Mouse (Mus musculus): ENCODE measurements around the gene Enkur. TPM values are rescaled to one million over a fixed set of nuclear protein-coding genes. Genes with fewer than 3 reads are reported as not detected.

The Enkur gene
- total RNA-seq, 2 experiments from 2014 or later, result 1.5 to 3.9 TPM

- intact Hi-C loops (cut with DNase I), result no loop called here
- no peak for DNase-seq (ENCODE audit: low spot score in 2 of 2)
Measured at GRCm38 (mm10) chr2:21199051-21199450, 6.1 kb downstream of the Enkur start.

GRCm38 (mm10) chr2:21195233-21195632 is 9.9 kb downstream of the Enkur start:
- DNase-seq (ENCODE audit: low spot score in 2 of 2), result no peak
- intact Hi-C loops (cut with DNase I), result no loop called here

GRCm38 (mm10) chr2:21191232-21191631 is 13.9 kb downstream of the Enkur start:
- intact Hi-C loops (cut with DNase I), result no loop called here
- no peak for DNase-seq (ENCODE audit: low spot score in 2 of 2)

- intact Hi-C loops (cut with DNase I), result loop anchor here (2.0 to 5.0 kb wide), 3 partner anchors 134 to 1771 kb away; partner anchors contain the start of gene Arhgap21
- peak in 1 of 2 experiments; percentile 24 for DNase-seq (ENCODE audit: low spot score in 2 of 2)
Measured at GRCm38 (mm10) chr2:21188610-21189009, 16.6 kb downstream of the Enkur start.

- peak; percentile 61 to 74 for DNase-seq (ENCODE audit: low spot score in 2 of 2)
- intact Hi-C loops (cut with DNase I), result loop anchor here (1.0 to 5.0 kb wide), 2 partner anchors 289 to 1770 kb away; no protein-coding TSS in a partner anchor
Measured at GRCm38 (mm10) chr2:21187576-21187975, 17.6 kb downstream of the Enkur start.

GRCm38 (mm10) chr2:21182811-21183210 is 22.4 kb downstream of the Enkur start:
- intact Hi-C loops (cut with DNase I), result no loop called here
- no peak for DNase-seq (ENCODE audit: low spot score in 2 of 2)

GRCm38 (mm10) chr2:21179136-21179535 is 26.0 kb downstream of the Enkur start:
- intact Hi-C loops (cut with DNase I), result no loop called here
- DNase-seq (ENCODE audit: low spot score in 2 of 2), result no peak

- no peak for DNase-seq (ENCODE audit: low spot score in 2 of 2)
- intact Hi-C loops (cut with DNase I), result no loop called here
Measured at GRCm38 (mm10) chr2:21172797-21173196, 32.4 kb downstream of the Enkur start.

- intact Hi-C loops (cut with DNase I), result no loop called here
- DNase-seq (ENCODE audit: low spot score in 2 of 2), result no peak
Measured at GRCm38 (mm10) chr2:21167916-21168315, 37.2 kb downstream of the Enkur start.

- intact Hi-C loops (cut with DNase I), result no loop called here
- no peak for DNase-seq (ENCODE audit: low spot score in 2 of 2)
Measured at GRCm38 (mm10) chr2:21164296-21164695, 40.9 kb downstream of the Enkur start.

- DNase-seq (ENCODE audit: low spot score in 2 of 2), result no peak
- intact Hi-C loops (cut with DNase I), result no loop called here
Measured at GRCm38 (mm10) chr2:21153469-21153868, 51.7 kb downstream of the Enkur start.

GRCm38 (mm10) chr2:21147169-21147568 is 58.0 kb downstream of the Enkur start:
- intact Hi-C loops (cut with DNase I), result no loop called here
- DNase-seq (ENCODE audit: low spot score in 2 of 2), result no peak

GRCm38 (mm10) chr2:21146486-21146885 is 58.7 kb downstream of the Enkur start:
- intact Hi-C loops (cut with DNase I), result no loop called here
- DNase-seq (ENCODE audit: low spot score in 2 of 2), result peak in 1 of 2 experiments; percentile 9

- intact Hi-C loops (cut with DNase I), result loop anchor here (1.0 kb wide), 1 partner anchor 174 kb away; the partner anchor contains the start of gene Arhgap21
- DNase-seq (ENCODE audit: low spot score in 2 of 2), result peak; percentile 13 to 37
Measured at GRCm38 (mm10) chr2:21142616-21143015, 62.5 kb downstream of the Enkur start.

- peak; percentile 29 to 56 for DNase-seq (ENCODE audit: low spot score in 2 of 2)
- intact Hi-C loops (cut with DNase I), result loop anchor here (1.0 kb wide), 1 partner anchor 174 kb away; the partner anchor contains the start of gene Arhgap21
Measured at GRCm38 (mm10) chr2:21142204-21142580, 63.0 kb downstream of the Enkur start.

GRCm38 (mm10) chr2:21141520-21142203 is 63.5 kb downstream of the Enkur start:
- intact Hi-C loops (cut with DNase I), result loop anchor here (1.0 kb wide), 1 partner anchor 173 kb away; the partner anchor contains the start of gene Arhgap21
- DNase-seq (ENCODE audit: low spot score in 2 of 2), result peak; percentile 40 to 47

GRCm38 (mm10) chr2:21141189-21141519 is 64.0 kb downstream of the Enkur start:
- intact Hi-C loops (cut with DNase I), result no loop called here
- no peak for DNase-seq (ENCODE audit: low spot score in 2 of 2)

Other genes with a start within 250 kb of the Enkur start
- 100 to 1,000 TPM; 238 to 256 TPM for gene Arhgap21, start 236.5 kb downstream of the Enkur start, total RNA-seq (2021)
- 10 to 100 TPM; 19.7 to 27.6 TPM for gene Thnsl1, start 359 bp upstream of the Enkur start, total RNA-seq (2021)
- 100 to 1,000 TPM; 117 to 127 TPM for gene Gpr158, start 162.2 kb upstream of the Enkur start, total RNA-seq (2021)